Mouse (Mus musculus): ENCODE data around the gene Ilf2.

GRCm38 (mm10) chr3:90527291-90527873 lies 51.5 kb downstream of the Ilf2 start:
- no peak for TF ChIP-seq CTCF (IDR thresholded peaks at IDR 0.05; ENCODE audit: borderline replicate concordance, insufficient read depth, low read depth, low read length)
- TF ChIP-seq POLR2A (IDR thresholded peaks at IDR 0.05; ENCODE audit: borderline replicate concordance, insufficient read depth, low read length): no peak
